Mouse (Mus musculus): Measurements from ENCODE around the gene Kctd19.

- TF ChIP-seq CTCF (IDR thresholded peaks at IDR 0.05; ENCODE audit: insufficient read depth, low read length) (no peak), POLR2A (IDR thresholded peaks at IDR 0.05; ENCODE audit: borderline replicate concordance, extremely low read depth, low read depth, low read length) (no peak)
Observed at GRCm38 (mm10) chr8:105433021-105433420, 19.7 kb upstream of the Kctd19 start.

Data from lung, adult 2 months (tissue).